Mouse (Mus musculus) G1E-ER4 (cell line): ENCODE results near the gene Scnn1b. TPM values are rescaled to one million over a fixed set of nuclear protein-coding genes. Genes with fewer than 3 reads are reported as not detected.
A peak's percentile ranks its signal among the peaks of the same experiment; 100 is the strongest.

ENCODE experiments used
- GATA1 ChIP-seq: IDR thresholded peaks from one replicate; pipeline ENCODE4 v1.8.0; 2012; ENCODE audit warnings: low read length, inconsistent platforms
- polyA plus RNA-seq: library from polyadenylated mRNA; stranded (reverse); fragments of >175 nt; gene quantifications from 2 replicates; pipeline ENCODE4 v1.2.3, GENCODE M21; 2012

Gene Scnn1b
- polyA plus RNA-seq, 1 experiment, result 0.02 TPM

DNA sequence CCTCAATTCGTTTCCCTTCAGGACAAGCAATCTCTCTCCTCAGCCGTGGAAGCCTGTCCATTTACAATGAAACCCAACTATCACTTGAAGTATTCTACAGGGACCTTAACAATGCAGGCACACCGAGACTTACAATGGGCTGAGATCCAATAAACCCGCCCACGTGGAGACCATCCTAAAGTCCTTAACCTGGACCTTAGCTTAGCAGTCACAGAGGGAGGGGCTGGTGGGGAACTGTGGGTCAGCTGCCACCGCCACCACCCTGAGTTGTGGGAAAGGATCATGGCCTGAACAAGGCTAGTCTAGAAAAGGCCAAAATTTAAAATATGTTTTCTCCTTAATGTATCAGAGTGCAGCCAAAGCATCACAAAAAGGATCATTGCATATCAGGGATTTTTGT is 74.4 kb downstream of the Scnn1b start:
- TF ChIP-seq GATA1, result no peak

- TF ChIP-seq GATA1, result peak; percentile 58
Observed at GRCm38 (mm10) chr7:121939729-121940128, 74.9 kb downstream of the Scnn1b start.

DNA sequence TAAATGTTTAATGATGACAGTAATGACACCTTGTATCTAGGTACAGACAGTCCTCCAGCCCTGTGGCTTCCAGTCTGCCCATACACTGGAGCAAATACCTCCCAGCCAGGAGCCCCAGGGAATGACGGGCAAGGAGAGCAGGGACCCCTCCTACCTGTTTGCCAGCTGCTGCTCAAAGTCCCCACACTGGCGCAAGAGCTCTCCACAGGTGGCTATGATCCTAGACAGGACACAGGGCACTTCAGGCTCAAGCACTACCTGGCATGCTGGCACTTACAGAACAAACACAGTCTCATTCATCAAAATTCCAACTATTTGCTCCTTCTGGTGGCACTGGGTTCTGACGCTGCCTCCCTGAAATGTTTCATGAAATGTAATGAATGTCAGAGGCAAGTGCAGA is 76.2 kb downstream of the Scnn1b start:
- TF ChIP-seq GATA1, result no peak

DNA sequence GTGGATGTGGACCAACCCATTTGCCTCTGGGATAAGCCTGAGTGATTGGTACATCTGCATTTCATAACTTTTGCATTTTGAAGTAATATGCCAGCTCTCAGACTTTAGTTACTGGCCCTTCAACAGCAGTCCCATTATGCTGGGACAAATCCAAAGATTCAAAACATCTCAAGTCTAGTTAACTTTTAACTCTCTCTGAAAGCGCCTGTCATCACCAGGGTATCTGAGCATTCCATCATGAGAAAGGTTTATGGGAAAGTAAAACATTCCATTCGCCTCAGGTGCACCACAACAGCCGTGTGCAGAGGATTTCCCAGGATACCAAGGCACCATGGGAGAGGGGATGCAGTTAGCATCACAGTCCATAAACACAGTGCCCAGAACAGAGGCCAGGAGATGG is 76.8 kb downstream of the Scnn1b start:
- no peak for TF ChIP-seq GATA1

- no peak for TF ChIP-seq GATA1
Observed at GRCm38 (mm10) chr7:121942371-121942770, 77.5 kb downstream of the Scnn1b start.

GRCm38 (mm10) chr7:121946196-121946595 is 81.4 kb downstream of the Scnn1b start:
- TF ChIP-seq GATA1, result no peak

DNA sequence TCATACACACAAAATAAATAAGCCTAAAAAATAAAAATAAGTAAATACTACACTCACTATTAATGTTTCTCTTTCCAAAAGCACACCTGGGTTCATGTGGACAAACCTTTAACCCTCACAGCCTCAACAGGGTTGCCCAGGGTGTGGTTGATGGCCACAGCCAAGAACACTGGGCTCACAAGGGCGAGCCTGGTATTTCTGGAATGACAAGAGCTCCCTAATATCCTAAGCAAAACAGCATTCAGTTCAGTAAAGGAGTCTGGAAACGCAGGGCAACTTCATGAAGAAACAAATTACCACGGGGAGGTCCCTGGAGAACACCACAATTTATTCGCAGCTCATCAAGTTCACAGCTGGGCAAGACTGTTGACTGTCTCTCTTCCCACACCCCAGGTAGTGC is 82.7 kb downstream of the Scnn1b start:
- TF ChIP-seq GATA1, result no peak

DNA sequence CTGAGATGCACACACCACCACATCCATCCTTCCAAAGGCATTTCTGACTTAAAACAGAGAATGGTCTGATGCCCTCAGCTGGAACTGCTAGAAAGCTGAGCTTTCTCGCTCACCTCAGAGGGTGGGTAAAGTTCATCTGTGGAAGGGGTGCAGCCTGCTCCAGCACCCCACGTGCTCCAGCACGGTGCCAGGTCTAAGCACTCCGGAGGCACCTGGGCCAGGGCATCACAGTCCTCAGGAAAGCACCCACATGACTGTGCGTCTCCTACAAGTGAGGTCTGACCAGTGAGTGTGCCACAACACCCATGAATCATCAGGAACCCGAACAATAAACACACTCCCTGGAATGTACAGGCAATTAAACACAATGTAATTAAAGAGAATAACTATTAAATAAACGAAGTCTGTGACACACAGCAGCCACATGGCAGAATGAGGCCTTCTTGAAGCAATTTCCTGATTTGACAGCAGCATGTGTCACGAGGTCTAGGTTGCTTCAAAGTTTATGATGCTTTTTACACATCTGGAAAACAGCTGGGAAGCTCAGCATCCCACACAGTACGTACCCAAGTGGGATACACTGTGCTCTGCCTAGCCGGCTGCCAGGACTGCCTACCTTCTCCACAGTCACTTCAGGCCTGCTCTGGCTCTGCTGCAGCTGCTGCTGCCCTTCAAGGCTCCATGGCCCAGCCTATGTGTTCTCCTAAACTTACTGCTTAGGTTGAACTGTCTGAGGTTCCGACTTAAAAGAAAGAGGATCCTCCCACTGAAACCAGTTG is 90.2 kb downstream of the Scnn1b start:
- no peak for TF ChIP-seq GATA1

DNA sequence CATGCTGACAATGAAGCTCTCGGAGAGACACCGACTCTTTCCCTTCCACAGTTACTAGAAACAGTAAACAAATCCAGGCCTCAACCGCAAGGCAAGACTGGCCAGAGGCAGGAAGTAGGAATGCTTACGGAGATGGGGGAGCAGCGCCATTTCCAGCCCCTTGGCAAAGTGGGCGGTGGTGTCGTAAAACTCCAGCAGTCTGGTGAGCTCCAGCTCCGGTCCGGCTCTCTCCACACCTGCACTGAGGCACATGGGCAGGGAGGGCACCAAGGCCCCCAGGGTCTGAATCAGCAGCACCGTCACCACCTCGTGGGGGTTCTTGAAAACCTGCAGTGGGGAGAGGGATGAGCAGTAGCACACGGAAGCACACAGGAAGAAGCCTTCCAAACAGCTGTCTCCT is 91.0 kb downstream of the Scnn1b start:
- no peak for TF ChIP-seq GATA1

GRCm38 (mm10) chr7:121961913-121962570 is 97.2 kb downstream of the Scnn1b start:
- no peak for TF ChIP-seq GATA1

DNA sequence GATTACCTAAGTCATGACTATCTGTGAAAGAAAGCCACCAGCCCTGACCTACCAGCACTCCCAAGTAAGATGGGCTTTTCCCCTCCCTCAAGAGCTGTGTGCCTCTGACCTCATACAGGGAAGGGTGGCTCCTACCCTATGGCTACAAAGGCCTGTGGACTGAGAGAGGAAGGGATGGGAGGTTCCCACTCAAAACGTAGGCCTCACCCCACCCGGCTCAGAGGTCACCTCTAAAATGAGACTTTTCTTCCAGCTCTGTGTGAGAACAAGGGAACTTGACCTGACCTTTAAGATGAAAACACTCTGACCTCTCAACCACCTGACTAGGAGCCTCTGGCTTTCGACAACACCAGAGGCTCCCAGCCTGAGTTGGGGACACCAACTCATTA is 97.7 kb downstream of the Scnn1b start:
- TF ChIP-seq GATA1, result no peak

- TF ChIP-seq GATA1, result no peak
Observed at GRCm38 (mm10) chr7:121963883-121964398, 99.1 kb downstream of the Scnn1b start.

DNA sequence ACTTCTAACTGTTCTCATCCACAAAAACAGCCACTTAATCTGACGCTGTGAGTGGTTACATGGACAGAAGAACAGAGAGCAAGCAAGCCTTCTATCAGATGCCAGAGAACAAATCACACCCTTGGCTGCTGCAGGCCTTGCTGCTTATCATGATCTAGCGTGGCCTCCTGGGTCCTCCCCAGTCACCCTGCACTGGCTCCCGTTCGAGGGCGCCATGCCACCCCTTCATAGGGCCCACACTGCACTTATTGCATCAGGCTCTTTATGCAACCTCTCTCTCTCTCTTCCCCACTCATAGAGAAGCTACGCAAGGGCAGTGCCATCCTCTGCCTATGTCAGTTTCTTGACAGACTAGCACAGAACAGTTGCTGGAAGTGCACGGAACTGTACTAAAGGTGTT is 101.3 kb downstream of the Scnn1b start:
- no peak for TF ChIP-seq GATA1

Other genes with a start within 250 kb of the Scnn1b start
- gene Usp31, start 157.8 kb upstream of the Scnn1b start, polyA plus RNA-seq, result 1.4 and 1.5 TPM in 2 replicates
- gene Scnn1g, start 130.6 kb upstream of the Scnn1b start, polyA plus RNA-seq, result not detected in 2 replicates
- 10.2 and 13.0 TPM in 2 replicates for gene Cog7, start 116.7 kb downstream of the Scnn1b start, polyA plus RNA-seq
- 235 and 253 TPM in 2 replicates for gene Gga2, start 156.2 kb downstream of the Scnn1b start, polyA plus RNA-seq
- gene Ubfd1, start 202.1 kb downstream of the Scnn1b start, polyA plus RNA-seq, result 26.4 and 29.9 TPM in 2 replicates
- 10.9 and 13.8 TPM in 2 replicates for gene Ears2, start 202.2 kb downstream of the Scnn1b start, polyA plus RNA-seq
- gene Ndufab1, start 236.8 kb downstream of the Scnn1b start, polyA plus RNA-seq, result 1,652 and 2,549 TPM in 2 replicates